Mouse (Mus musculus) left cerebral cortex, postnatal 14 days (tissue): ENCODE data around the gene Trim37. TPM values are rescaled to one million over a fixed set of nuclear protein-coding genes. Genes with fewer than 3 reads are reported as not detected.

Experiments
- DNase-seq, 2 experiments: peaks; one replicate each; pipeline ENCODE4 v3.0.0; 2021 to 2022; ENCODE audit warnings: low spot score in 2 of 2, mixed read lengths in 1 of 2
- intact Hi-C: fragments of 180-260 bp; cut with DNase I; formaldehyde crosslinking; loops from one replicate; pipeline ENCODE4 v1.15.1; 2025
- long read RNA-seq, 2 experiments: library from polyadenylated mRNA; stranded (forward); transcript quantifications; one replicate each; pipeline ENCODE4 v2.0.0; 2021
- total RNA-seq, 2 experiments: library from RNA; stranded (reverse); gene quantifications; 2 replicates each; pipeline ENCODE4 v1.2.3; 2021

Trim37 gene
- 100 to 1,000 TPM; 198 to 209 TPM for total RNA-seq
- long read RNA-seq, experiment 1, full-length matches to known transcripts = 173 of 255 reads
- long read RNA-seq, experiment 1, partial matches to known transcripts = 41 of 255 reads
- long read RNA-seq, experiment 1, other reads (novel, unspliced or antisense) = 41 of 255 reads
- long read RNA-seq, experiment 2, full-length matches to known transcripts = 121 of 205 reads
- long read RNA-seq, experiment 2, partial matches to known transcripts = 31 of 205 reads
- long read RNA-seq, experiment 2, other reads (novel, unspliced or antisense) = 53 of 205 reads

DNA sequence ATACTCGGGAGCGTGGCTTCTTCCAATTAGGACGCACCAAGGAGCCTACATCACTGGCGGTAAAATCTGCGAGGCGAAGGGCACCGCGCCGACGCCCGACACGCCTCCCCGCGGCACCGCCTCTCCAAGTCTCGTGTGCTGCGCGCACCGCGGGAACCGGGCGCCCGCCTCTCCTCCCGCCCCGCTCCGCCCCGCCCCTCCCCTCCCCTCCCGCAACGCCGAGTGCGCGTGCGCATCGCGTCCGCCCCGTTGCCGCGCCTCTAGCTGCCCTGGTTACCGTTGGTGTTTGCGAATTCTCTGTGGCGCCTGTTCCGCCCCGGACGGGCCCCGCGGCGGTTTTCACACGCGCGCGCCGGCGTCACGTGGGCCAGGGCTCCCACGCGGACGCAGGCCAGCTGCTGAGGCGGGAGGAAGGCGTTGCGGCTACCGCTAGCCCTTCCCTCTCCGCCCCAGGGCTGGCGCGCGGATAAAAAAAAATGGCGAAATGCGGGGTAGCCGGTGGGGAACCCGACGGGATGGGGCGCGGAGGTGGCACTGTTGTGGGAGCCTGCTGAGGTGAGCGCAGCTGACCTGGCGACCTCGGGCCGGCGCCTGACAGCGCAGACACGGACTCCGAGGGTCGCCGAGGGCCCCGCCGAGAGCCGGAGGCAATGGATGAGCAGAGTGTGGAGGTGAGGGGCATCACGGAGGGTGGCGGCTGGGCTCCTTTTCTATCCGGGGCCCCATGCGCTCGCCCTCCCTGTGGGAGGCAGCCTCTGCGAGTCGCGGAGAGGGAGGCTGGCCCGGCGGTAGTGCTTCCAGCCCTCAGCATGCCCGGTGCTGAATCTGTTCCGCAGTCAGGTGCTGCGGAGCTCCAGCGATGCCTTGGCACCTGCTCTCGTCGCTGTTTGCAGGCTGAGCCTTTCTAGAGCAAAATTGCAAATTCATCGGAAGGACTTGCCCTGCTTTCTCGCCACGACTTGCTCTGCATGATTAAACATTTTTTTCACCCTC, at the start of gene Trim37:
TSS of gene Trim37 (plus strand) at position 254 of the 993 bp plus-strand sequence.
- peak; percentile 91 to 92 for DNase-seq
- intact Hi-C loops = no loop called here

DNA sequence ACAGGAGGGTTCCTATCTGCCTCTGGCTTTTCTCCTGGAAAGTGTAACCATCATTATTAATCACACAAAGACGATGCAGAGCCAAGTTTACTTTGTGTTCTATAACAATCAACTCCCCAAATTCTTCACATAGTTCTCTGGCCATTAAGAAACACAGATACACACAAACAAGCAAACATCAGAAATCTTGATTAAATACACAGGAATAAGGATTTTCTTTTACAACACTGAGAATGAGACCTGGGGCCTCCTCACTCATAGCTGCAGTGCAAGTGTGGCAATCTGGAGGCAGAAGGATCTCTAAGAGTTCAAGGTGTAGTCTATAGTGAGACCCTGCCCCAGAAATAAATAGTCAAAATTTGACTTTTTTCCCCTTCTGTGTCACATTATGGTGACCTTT, 43.2 kb upstream of the Trim37 start:
- intact Hi-C loops = no loop called here
- no peak for DNase-seq

DNA sequence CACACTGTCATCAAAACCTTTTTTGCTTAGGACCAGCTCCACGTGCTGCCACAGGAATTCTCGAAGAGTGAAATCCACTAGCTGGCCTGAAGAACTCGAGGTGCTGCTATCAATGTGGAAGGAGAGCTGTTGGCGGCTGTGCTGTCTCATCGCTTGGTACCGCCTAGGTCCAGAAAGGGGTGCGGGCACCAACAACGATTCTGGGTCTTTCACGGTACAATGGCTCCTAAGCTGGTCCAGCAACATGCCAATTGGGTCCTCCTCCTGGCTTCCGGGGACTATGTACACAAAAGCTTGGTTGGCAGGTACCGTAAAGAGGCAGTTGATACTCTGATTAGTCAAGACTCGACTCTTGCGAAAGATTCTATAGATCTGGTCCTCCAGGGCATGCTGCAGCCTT, 41.4 kb upstream of the Trim37 start:
- intact Hi-C loops = no loop called here
- DNase-seq = no peak

DNA sequence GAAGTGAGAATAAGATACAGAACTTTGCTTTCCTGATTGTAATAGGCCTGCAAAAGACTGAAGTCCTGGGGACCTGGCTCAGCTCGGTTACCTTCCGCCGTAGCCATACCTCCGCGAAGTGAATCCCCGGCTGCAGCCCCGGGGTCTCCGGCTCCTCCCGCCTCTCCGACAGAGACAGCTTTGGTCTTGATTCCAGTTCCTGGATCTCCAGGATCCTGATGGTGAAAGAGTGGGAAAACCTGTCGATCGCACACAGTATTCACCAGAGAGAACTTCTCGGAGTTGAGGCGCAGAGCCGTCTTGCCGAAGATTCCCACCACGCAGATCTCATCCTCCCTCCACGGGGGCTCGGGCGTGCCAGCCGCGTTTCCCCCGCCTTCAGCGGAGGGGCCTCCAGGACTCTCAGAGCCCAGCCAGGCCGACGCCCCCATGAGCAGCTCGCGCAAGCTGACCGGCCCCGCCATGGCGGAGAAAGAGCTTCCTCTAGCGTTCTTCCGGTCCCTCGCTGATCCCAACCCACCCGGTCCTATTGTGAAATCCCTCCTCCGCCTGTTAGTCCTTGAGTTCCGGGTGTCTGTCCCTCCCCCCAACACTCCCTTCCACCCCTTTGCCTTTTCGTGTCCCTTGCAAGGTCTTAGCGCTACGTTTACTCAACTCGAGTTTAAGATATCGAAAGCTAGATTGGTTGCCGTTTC, 40.4 kb upstream of the Trim37 start, which contains the start of gene Smg8:
TSS of gene Smg8 (minus strand) at position 485 of the 695 bp plus-strand sequence.
- intact Hi-C loops = no loop called here
- DNase-seq = peak; percentile 77 to 82

DNA sequence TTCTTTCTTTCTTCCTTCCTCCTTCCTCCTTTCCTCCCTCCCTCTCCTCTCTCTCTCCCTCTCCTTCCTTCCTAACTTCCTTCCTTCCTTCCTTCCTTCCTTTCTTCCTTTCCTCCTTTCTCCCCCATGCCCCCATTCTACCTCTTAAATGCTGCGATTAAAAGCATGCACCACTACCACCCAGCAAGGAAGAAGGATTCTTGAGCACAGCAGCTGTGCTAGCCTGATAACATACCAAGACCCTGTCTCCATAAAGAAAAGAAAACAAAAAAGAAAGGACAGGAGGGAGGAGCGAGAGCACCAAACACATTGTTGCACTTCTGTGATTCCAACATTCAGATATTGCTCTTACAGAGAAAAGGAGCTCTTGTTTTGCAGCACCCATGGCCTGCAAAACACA, 39.7 kb upstream of the Trim37 start:
- no peak for DNase-seq
- intact Hi-C loops = no loop called here

DNA sequence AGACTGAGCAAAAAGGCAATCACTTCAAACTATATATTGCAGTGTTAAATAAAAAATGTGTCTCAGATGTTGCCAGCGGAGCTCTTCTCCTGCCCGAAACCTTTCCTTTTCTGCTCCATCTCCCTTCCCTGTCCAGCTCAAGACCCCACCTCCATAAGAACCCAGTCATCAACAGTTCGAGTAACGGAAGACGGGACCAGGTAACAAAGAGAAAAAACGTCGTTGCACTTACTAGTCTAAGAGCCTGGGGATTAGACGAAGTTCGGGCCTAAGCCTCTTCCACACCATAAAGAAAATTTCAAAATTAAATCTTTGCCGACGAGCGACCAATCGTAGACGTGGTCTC, 18.5 kb upstream of the Trim37 start, which contains the start of gene Prr11:
TSS of gene Prr11 (minus strand) at position 300 of the 346 bp plus-strand sequence.
- no peak for DNase-seq
- intact Hi-C loops = no loop called here

DNA sequence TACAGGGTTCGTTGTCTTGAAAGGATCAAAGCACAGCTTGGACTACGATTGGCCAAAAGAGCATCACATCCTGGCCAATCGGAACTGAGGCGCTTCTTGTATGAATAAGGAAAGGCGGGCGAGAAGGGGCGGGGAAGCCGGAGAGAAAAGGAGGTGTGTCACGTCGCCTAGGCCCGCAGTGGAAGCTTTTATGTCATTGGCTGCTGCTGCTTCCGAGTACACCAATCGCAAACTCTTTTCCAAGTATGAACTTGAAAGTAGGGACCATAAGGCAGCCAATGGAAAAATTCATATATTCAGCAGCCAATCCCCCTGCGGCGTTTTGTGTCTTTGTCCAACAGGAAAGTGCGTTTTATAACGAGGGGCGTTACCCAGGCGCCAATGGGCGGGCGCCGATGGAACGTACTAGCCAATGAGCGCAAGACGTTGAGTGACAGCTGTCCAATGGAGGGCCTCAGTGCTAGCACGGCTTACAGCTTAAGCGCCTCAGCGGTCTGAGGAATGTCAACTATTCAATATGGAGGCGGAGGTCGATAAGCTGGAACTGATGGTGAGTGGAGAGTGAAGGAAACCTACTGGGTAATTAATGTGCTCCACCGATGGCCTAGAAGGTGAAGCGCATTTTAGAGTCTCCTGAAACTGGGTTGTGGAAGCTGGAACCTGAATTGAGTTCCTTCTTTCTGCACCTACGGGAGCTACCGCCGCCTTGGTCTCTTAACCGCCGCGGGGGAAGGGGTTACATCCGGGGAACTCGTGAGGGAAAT, 17.9 kb upstream of the Trim37 start, which contains the start of gene Ska2:
TSS of gene Ska2 (plus strand) at position 480 of the 764 bp plus-strand sequence.
- intact Hi-C loops = no loop called here
- peak; percentile 98 to 99 for DNase-seq

DNA sequence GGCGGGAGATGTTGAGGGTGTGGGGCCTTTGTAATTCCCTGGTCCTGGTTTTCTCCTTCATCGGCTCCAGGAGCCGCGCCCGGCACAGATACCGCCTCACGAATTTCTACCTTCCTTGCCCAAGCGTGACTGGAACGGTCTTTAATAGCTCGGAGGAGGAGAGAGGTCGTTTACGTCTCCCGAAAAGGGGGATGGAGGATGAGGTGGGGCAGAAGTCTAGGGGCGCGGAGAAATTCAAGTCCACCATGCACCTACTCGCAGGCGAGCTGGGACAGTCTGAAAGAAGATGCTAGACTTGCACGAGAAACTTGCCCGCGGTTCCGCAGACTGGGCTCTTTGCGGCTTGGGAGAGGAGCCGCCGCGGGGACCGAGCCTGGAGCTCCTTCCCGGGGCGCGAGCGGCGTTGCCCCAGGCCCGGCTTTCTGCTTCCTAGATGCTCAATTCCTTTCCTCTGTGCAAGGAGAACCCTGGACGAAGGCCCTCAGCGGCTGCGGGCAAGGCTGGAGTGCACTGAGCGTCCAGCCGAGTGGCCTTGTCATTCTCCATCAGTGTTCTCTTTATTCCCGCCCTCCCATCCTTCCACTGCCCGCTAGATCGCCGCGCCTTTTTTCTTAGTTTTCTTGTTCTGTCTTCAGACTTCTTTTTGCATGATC, 17.2 kb upstream of the Trim37 start:
- DNase-seq = peak in 1 of 2 experiments; percentile 19
- intact Hi-C loops = no loop called here

DNA sequence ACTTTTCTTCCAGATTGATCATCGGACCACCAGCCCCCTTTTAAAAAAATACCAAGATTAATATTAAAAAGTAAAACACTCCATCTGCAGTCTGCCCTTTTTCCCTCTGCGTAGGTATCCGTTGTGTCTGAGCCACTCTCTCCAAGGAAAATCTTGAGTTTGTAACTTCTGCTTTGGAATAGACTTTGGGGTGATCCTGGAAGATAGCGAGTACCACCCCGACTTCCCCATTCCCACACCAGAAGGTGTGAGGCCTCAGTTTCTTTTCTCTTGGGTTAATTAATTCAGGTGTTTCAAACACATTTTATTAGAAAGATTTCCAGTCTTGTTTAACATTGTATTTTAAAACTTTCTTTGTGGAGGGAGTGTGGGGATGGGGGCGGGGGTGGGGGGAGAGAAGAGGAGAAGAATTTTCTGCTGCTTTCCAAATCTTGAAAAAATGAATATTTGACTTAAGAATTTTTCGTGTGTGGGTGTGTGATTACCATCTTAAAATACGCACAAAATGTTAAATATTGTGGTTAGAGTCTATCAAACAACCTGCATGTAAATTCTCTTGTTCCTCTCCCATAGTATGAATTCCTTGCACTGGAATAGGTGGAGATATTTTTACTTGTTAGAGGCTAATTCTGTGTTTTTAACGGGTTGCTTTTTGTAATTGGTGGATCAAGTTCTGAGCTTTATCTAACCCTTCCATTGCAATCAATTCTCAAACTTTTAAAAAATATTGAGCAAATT, 16.5 kb upstream of the Trim37 start:
- intact Hi-C loops = no loop called here
- no peak for DNase-seq

DNA sequence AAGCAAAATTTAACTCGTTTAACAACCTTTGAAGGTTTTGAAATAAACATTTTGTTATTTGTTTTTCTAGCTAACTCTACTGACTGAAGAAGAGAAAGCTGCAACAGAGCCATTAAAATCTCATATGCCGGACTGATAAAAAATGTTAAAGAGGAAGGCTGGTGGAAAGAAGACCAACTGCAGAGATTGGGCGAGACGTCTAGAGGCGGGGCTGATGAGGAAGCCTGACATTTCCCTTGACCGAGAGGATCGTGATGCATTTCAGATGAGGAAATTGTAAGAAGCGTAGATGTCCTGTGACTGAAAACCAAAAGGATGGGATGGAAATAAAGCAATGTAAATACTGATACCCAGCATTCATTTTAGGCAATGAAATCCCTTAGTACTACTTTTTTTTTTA, 5.0 kb upstream of the Trim37 start:
- DNase-seq = no peak
- intact Hi-C loops = no loop called here

DNA sequence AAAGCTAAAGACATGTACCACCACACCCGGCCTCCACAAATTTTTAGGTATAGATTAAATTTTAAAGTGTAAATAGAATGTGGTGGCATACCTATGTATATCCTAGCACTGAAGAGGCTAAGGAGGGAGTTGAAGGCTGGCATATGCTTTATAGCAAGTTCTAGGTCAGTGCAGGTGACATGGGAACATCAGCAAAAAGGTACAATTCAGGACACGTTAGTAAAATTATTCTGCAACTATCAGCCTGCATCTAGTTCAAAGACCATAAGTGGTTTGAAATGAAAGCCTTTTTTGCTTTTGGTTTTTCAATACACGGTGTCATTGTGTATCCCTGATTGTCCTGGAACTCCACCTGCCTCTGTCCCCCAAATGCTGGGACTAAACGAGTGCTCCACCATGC, 1.3 kb upstream of the Trim37 start:
- DNase-seq = no peak

DNA sequence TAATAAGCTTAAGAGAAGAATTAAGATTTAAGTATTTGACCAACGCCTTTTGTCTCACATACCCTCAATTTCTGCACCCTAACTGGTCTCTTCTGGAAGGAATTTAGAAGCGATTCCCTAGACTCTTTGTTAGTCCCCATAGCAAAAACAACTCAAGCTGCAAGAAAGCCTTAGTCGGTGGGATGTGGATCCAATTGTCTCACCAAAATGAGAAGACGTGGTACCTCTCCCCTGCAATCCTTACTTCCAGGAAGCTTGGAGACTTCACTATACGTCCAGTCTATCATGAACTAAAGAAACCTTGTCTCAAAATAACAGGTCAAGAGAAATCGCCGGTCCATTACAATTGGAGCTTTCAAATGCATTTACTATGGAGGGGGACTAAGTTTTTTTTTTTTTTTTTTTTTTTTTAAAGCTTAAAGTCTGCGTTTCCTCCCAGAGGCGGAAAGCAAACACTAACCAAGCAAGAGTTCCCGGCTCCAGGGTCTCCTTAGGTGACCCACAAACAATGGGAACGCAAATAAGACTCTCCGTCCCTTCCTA, 525 bp upstream of the Trim37 start:
- DNase-seq = no peak
- intact Hi-C loops = no loop called here

More for the DNA sequence above, 1.3 kb upstream of the Trim37 start:
- intact Hi-C loops = no loop called here

DNA sequence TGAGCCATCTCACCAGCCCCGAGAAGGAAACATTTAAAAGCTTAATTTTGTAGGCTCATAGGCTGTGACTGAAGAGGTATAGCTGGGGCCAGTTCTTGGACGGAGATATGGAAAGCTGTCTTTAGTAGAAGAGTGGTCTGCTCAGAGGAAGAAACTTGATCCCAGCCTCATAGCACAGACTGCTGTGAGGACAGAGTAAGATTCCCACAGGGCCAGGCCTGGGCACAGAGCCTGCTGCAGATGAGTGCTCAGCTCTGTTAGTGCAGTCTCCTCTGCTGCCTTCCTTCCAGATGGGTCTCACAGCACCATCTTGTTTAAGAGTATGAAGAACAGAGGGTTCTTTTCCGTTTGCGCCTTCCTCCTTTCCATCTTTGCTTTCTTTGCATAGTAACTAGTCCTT, 9.4 kb downstream of the Trim37 start:
- DNase-seq = peak; percentile 4 to 18
- intact Hi-C loops = no loop called here

DNA sequence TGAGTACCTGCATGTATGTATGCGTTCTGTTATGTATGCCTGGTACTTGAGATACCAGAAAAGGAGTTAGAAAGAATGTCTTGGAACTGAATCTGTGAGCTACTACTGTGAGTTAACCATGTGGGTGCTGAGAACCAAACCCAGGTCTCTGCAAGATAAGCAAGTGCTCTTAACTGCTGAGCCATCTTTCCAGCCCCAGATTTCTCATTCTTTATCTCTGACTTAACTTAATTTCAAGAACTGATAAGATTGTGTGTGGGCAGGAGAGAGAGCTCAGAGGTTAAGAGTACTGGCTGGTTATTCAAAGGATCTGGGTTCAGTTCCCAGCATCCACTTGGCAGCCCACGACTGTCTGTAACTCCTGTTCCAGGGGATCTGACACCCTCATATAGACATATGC, 31.1 kb downstream of the Trim37 start:
- intact Hi-C loops = no loop called here
- DNase-seq = no peak

DNA sequence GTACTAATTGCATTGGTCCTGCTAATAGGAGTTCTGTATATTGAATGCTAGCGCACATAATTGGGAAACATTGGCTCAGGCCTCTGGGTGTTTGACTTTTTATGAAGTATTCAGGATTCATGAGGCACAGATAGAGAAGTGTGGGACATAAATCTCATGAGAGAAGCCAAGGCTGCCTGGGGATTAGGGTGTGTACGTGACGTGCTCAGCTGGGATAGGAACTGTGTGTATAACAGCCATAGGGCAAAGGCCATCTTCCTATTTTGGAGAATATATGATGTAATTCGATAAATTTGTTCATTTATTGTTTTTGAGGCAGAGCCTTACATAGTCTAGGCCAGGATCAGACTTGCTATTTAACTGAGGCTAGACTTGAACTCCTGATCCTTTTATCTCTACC, 35.8 kb downstream of the Trim37 start:
- intact Hi-C loops = no loop called here

DNA sequence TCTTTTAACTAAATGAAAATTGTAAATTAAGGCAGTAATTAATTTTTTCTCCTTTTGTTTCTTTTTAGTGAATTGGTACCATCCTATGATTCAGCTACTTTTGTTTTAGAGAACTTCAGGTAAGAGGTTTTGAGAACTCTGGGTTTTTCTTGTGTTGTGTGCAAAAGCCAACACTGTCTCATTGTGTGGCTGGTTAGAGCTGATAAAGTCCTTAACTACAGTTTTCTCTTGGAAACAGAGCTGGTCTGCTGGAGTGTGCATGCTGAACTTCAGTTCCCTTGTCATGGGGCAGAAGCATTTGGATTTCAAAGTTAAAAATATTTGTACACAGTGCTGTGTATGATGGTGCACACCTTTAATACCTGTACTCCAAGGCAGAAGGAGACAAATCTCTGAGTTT, 36.9 kb downstream of the Trim37 start:
- intact Hi-C loops = no loop called here
- DNase-seq = no peak

More for the DNA sequence above, 35.8 kb downstream of the Trim37 start:
- DNase-seq = no peak

DNA sequence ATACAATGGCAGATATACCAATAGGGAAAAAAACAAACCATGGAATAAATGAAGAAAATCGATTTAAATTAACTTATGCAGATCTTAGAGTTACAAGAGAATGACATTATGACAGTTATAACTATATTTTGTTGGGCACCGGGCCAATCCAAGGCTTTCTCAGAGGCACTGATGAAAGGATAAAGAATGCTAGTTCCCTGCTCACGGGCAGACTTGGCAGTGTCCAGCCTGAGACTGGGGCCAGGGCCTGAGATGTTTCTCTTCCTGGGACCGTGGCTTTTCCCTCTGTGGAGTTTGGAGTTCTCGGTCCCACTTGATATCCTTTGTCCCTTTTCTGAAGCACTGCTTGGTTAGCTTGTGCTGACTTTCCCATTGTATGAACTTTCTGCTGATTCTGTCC, 46.7 kb downstream of the Trim37 start:
- intact Hi-C loops = no loop called here
- no peak for DNase-seq

DNA sequence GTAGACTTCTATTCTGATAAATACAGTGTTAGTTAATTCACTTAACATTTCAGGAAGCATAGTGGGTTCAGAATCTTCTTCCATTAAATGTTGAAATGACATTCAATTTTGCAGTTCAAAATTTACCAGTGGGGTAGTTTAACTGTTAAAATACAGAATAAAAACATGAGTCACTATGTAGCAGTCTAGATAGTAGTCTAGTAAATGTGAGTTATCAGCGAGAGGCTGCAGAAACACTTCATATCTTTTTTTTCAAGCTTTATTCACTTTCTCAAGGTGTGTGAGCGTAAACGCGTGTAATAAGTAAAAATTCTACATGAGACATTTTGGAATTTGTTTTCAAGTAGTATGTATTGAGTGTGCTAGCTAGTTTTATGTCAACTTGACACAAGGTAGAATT, 48.2 kb downstream of the Trim37 start:
- DNase-seq = no peak
- intact Hi-C loops = no loop called here
